Mouse (Mus musculus): ENCODE data around the gene Suox. TPM values are rescaled to one million over a fixed set of nuclear protein-coding genes. Genes with fewer than 3 reads are reported as not detected.

Suox gene
- polyA plus RNA-seq, 1 experiment from 2014 or later: 15.3 TPM

DNA sequence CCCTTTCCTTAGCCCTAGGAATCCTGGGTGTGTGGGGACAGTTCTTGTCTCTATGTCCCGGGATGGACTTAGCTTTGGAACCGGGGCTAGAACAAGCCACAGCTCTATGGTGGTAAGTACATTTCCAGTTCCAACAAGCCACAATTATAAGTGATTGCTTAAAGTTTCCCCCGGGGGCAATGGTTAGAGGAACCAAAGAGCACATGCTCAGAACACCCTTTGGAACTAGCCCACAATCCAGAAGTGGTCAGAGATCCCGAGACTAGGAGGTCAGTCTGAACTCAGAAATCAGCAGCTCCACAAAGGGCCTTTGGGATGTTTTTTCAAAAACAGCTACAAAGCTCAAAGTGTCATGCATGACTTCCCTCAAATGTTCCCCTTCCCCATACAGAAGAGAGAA is 20.0 kb downstream of the Suox start:
- no peak overlapping the region for H3K4me3 ChIP-seq (ENCODE audit: low read length)
- no peaks in the 10 kb centered on the region for H3K36me3 ChIP-seq (ENCODE audit: control insufficient read depth, insufficient read depth)
- no peak overlapping the region; the same call in 1 of the 2 replicates for H3K9ac ChIP-seq (ENCODE audit: low read length)
- WGBS: 67% methylated on average over 4 of the region's 4 CpGs
- no peak overlapping the region for H3K4me2 ChIP-seq (ENCODE audit: low read depth, low read length)
- peaks cover 3% of the 10 kb centered on the region for H3K4me1 ChIP-seq (ENCODE audit: control insufficient read depth, insufficient read depth, low read length)
- H3K27me3 ChIP-seq (ENCODE audit: control insufficient read depth, insufficient read depth, low read length): no peaks in the 10 kb centered on the region
- no peak for ATAC-seq (replicated peaks; ENCODE audit: extremely low read depth, insufficient read depth, low FRiP score)
- no peak overlapping the region for H3K27ac ChIP-seq (ENCODE audit: low read length)
- no peaks in the 10 kb centered on the region for H3K9me3 ChIP-seq (replicated peaks; ENCODE audit: control insufficient read depth, low read length)

DNA sequence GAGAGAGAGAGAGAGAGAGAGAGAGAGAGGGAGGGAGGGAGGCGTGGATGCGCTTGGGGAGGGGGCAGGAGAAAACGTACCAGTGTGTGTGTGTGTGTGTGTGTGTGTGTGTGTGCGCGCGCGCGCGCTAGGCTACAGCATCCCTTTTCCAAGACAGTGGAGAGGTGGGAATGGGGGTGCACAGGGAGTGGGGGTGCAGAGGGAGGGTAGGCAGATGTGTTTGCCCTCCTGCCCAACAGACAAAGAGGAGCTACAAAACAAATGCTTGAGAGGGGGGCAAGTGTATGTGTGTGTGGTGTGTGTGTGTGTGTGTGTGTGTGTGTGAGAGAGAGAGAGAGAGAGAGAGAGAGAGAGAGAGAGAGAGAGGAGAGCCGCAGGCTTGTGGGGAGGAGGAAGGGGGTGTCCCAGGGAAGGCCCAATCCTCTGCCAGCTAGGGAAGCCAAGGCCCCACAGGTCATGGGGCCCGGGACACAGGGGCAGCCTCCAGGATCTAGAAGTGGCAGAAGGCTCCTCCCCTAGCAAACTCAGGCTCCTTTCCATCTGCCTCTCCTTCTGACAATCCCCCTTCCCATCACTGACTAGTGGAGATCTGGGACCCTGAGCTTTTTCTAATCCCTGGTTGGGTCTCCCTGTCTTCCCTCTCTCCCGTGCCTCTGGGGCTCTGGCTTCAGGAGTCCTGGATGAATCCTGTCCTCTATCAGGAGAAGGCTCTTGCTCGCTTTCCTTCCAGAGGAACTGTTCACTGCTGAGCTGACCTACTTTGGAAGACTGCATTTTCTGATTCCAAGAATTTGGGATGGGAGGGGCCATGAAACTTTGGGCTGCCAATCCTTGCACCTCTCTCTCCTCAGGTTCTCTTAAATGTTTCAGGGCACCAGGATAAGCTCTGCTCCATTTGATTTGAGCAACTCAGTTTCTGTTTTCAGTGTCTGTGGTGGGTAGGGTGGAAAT is 27.5 kb downstream of the Suox start:
- peak overlapping the region; percentile 58 for H3K4me3 ChIP-seq (ENCODE audit: low read length)
- no peaks in the 10 kb centered on the region for H3K36me3 ChIP-seq (ENCODE audit: control insufficient read depth, insufficient read depth)
- H3K9me3 ChIP-seq (replicated peaks; ENCODE audit: control insufficient read depth, low read length): no peaks in the 10 kb centered on the region
- 9% methylated on average over 10 of the region's 13 CpGs for WGBS
- H3K4me1 ChIP-seq (ENCODE audit: control insufficient read depth, insufficient read depth, low read length): peaks cover 12% of the 10 kb centered on the region
- peak overlapping the region; percentile 89 for H3K4me2 ChIP-seq (ENCODE audit: low read depth, low read length)
- ATAC-seq (replicated peaks; ENCODE audit: extremely low read depth, insufficient read depth, low FRiP score): peak; percentile 63
- peak overlapping the region; percentile 50; the same call in 1 of the 2 replicates for H3K9ac ChIP-seq (ENCODE audit: low read length)
- H3K27ac ChIP-seq (ENCODE audit: low read length): peak overlapping the region; percentile 46; the same call in 1 of the 2 replicates
- peaks cover 5% of the 10 kb centered on the region; the same call in 1 of the 2 replicates for H3K27me3 ChIP-seq (ENCODE audit: control insufficient read depth, insufficient read depth, low read length)

DNA sequence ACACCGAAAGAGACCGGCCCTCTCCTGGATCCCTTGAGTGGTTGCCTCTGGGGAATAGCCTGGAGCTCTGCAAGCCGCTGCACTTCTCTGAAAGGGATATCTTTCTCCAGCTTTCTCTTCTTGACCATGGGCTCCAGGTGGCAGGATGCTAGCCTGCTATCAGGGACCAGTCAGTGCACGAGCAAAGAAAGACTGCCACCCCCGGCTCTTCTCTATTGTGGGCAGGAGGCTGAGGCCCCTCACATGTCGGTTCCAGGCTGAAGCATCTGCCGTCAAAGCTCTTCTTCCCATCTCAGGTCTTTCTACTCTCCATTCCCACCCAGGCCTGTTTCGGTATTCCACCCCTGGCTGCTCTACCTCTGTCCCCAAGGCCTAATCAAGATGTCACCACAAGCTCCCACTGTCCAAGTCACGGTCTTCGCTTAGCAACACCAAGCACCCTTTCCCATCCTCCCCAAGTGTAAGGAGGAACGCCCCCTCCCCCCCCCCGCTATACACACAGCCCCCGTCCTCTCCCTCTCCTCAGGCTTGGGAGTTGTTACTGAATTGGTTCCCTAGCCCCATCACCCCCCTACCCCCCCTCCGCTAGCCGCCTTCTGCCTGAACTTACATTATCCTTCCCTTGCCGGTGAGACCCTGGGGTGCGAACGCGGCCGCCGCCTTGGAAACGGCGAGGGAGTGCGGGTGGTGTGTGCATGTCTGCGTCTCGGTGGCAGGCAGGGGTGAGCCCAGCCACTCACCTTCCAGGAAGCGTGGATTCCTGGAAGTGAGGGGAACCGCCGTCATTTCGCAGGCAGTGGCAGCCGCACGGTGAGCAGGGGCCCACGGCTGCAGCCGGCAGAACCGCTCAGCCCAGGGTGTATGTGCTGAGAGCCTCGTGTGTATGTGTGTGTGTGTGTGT is 28.5 kb downstream of the Suox start, which contains the start of gene Ikzf4:
Ikzf4 (minus strand) TSS at position 881 of the 901 bp plus-strand sequence.
- peak within 1 kb of the TSS; percentile 71 for H3K9ac ChIP-seq (ENCODE audit: low read length)

DNA sequence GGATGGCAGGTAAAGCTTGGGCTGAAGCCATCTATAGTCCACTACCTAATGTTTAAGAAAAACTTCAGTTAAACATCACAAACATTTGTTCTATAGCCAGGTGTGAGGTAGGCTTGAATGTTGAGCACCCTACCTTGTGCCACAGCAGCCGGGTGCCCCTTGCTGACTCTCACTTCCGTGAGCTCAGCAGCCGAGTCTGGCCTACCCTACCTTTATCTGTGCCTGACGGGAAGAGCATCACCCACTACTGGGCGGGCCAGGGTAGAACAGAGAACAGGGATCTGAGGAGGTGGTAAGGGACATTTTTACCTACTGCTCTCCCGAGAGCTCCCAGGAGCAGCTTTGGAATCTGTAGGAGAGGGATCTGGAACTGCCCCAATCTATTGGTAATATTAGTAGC is 31.1 kb downstream of the Suox start:
- Histone ChIP-seq H3K4me3 (ENCODE audit: low read length) (no peak overlapping the region), H3K9me3 (replicated peaks; ENCODE audit: control insufficient read depth, low read length) (no peaks in the 10 kb centered on the region), H3K9ac (ENCODE audit: low read length) (no peak overlapping the region), H3K27me3 (ENCODE audit: control insufficient read depth, insufficient read depth, low read length) (peaks cover 5% of the 10 kb centered on the region; the same call in 1 of the 2 replicates), H3K36me3 (ENCODE audit: control insufficient read depth, insufficient read depth) (no peaks in the 10 kb centered on the region), H3K4me2 (ENCODE audit: low read depth, low read length) (no peak overlapping the region), H3K27ac (ENCODE audit: low read length) (no peak overlapping the region), H3K4me1 (ENCODE audit: control insufficient read depth, insufficient read depth, low read length) (peaks cover 12% of the 10 kb centered on the region)
- WGBS: 70% methylated on average over 6 of the region's 6 CpGs
- no peak for ATAC-seq (replicated peaks; ENCODE audit: extremely low read depth, insufficient read depth, low FRiP score)

More for the DNA sequence above, 28.5 kb downstream of the Suox start, which contains the start of gene Ikzf4:
- Histone ChIP-seq H3K27me3 (ENCODE audit: control insufficient read depth, insufficient read depth, low read length) (peaks cover 5% of the 10 kb centered on the region; the same call in 1 of the 2 replicates), H3K36me3 (ENCODE audit: control insufficient read depth, insufficient read depth) (no peaks in the 10 kb centered on the region), H3K27ac (ENCODE audit: low read length) (peak within 1 kb of the TSS; percentile 46; the same call in 1 of the 2 replicates), H3K9me3 (replicated peaks; ENCODE audit: control insufficient read depth, low read length) (no peaks in the 10 kb centered on the region), H3K4me3 (ENCODE audit: low read length) (peak within 1 kb of the TSS; percentile 58), H3K4me1 (ENCODE audit: control insufficient read depth, insufficient read depth, low read length) (peaks cover 12% of the 10 kb centered on the region), H3K4me2 (ENCODE audit: low read depth, low read length) (peak within 1 kb of the TSS; percentile 89)
- peak; percentile 63 for ATAC-seq (replicated peaks; ENCODE audit: extremely low read depth, insufficient read depth, low FRiP score)
- WGBS: 4% methylated on average over 36 of the region's 36 CpGs

DNA sequence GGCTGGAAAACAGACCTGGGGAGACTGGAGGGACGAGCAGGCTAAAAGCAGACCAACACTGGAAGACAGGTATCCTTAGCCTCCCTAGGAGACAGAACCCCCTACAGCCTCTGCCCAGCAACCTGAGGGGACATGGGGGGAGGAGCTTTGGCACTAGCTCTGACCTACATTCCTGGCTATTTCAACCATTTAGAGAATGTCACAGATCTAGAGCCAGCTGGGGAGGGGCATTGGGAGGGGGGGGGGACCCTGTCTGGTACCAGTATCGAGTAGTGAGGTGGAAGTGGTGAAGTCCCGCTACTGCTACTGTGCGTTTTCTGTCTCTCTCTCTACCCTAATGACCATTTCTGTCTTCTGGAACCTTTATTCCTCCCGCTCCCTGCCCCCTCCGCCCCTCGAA is 32.0 kb downstream of the Suox start:
- H3K27ac ChIP-seq (ENCODE audit: low read length): no peak overlapping the region
- no peak overlapping the region for H3K4me3 ChIP-seq (ENCODE audit: low read length)
- peak overlapping the region; percentile 15 for H3K4me2 ChIP-seq (ENCODE audit: low read depth, low read length)
- no peak for ATAC-seq (replicated peaks; ENCODE audit: extremely low read depth, insufficient read depth, low FRiP score)
- H3K4me1 ChIP-seq (ENCODE audit: control insufficient read depth, insufficient read depth, low read length): peaks cover 14% of the 10 kb centered on the region
- H3K27me3 ChIP-seq (ENCODE audit: control insufficient read depth, insufficient read depth, low read length): peaks cover 5% of the 10 kb centered on the region; the same call in 1 of the 2 replicates
- no peak overlapping the region for H3K9ac ChIP-seq (ENCODE audit: low read length)
- WGBS: 45% methylated on average over 7 of the region's 7 CpGs
- H3K9me3 ChIP-seq (replicated peaks; ENCODE audit: control insufficient read depth, low read length): no peaks in the 10 kb centered on the region
- H3K36me3 ChIP-seq (ENCODE audit: control insufficient read depth, insufficient read depth): no peaks in the 10 kb centered on the region

DNA sequence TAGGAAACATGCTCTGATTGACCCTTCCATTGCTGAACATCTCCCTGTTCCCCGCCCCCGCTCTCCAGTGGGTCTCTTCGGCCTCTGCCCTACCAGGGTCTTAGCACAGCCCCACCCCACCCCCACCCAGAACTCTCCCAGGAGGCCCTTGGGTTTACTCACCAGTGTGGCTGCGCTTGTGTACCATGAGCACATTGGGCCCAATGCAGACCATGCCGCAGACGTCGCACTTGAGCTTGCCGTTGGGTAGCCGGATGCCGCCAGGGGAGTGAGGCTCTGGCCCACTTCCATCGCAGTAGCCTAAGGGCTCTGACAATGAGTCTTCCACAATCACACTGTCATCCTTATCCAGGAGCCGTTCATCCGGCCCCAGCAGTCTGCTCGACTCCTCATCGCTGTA is 33.0 kb downstream of the Suox start:
- Histone ChIP-seq H3K4me2 (ENCODE audit: low read depth, low read length) (no peak overlapping the region), H3K4me3 (ENCODE audit: low read length) (no peak overlapping the region), H3K4me1 (ENCODE audit: control insufficient read depth, insufficient read depth, low read length) (peaks cover 8% of the 10 kb centered on the region), H3K9ac (ENCODE audit: low read length) (no peak overlapping the region), H3K27ac (ENCODE audit: low read length) (no peak overlapping the region), H3K27me3 (ENCODE audit: control insufficient read depth, insufficient read depth, low read length) (peaks cover 5% of the 10 kb centered on the region; the same call in 1 of the 2 replicates), H3K9me3 (replicated peaks; ENCODE audit: control insufficient read depth, low read length) (no peaks in the 10 kb centered on the region), H3K36me3 (ENCODE audit: control insufficient read depth, insufficient read depth) (no peaks in the 10 kb centered on the region)
- WGBS: 93% methylated on average over 15 of the region's 15 CpGs
- no peak for ATAC-seq (replicated peaks; ENCODE audit: extremely low read depth, insufficient read depth, low FRiP score)

DNA sequence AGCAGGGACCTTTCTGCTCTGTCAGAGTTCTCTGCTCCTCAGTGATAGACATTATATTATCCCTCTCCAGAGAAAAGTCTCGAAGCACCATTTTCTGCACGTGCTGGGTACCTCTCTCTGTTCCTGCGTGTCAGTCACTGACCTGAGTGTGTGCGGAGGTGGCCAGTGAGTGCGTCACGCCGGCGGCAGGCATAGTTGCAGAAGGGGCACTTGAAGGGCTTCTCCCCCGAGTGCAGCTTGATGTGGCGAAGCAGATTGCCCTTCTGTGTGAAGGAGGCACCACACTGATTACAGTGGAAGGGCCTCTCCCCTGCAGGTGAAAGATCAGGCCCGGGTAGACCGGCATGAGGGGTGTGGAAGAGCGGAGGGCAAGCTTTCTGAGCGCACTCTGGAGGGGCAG is 33.9 kb downstream of the Suox start:
- no peak overlapping the region for H3K9ac ChIP-seq (ENCODE audit: low read length)
- no peak overlapping the region for H3K4me3 ChIP-seq (ENCODE audit: low read length)
- no peaks in the 10 kb centered on the region for H3K9me3 ChIP-seq (replicated peaks; ENCODE audit: control insufficient read depth, low read length)
- H3K27ac ChIP-seq (ENCODE audit: low read length): no peak overlapping the region
- H3K4me2 ChIP-seq (ENCODE audit: low read depth, low read length): no peak overlapping the region
- H3K27me3 ChIP-seq (ENCODE audit: control insufficient read depth, insufficient read depth, low read length): peaks cover 5% of the 10 kb centered on the region; the same call in 1 of the 2 replicates
- ATAC-seq (replicated peaks; ENCODE audit: extremely low read depth, insufficient read depth, low FRiP score): no peak
- 74% methylated on average over 14 of the region's 14 CpGs for WGBS
- H3K4me1 ChIP-seq (ENCODE audit: control insufficient read depth, insufficient read depth, low read length): peaks cover 8% of the 10 kb centered on the region
- no peaks in the 10 kb centered on the region for H3K36me3 ChIP-seq (ENCODE audit: control insufficient read depth, insufficient read depth)

DNA sequence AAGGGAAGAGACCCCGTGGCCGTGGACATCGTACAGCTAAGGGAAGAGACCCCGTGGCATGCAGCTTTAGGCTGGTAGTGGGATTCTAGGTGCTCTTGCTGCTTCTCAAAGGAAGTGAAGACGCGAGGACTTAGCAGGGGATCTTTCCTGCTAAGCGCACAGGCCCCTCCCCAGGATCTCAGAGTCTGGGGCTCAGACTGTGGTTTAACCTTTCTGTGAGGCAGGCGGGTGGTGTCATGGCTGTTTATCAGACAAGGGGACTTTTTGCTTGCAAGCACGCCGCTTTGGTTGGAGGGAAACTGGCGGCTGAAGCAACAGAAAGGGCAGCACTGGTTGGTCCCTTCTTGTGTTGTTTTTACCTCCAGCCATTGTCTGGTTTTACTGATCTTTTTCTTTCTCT is 36.9 kb downstream of the Suox start:
- Histone ChIP-seq H3K27ac (ENCODE audit: low read length) (no peak overlapping the region), H3K4me2 (ENCODE audit: low read depth, low read length) (peak overlapping the region; percentile 17), H3K27me3 (ENCODE audit: control insufficient read depth, insufficient read depth, low read length) (no peaks in the 10 kb centered on the region), H3K9me3 (replicated peaks; ENCODE audit: control insufficient read depth, low read length) (no peaks in the 10 kb centered on the region), H3K4me1 (ENCODE audit: control insufficient read depth, insufficient read depth, low read length) (peaks cover 4% of the 10 kb centered on the region), H3K4me3 (ENCODE audit: low read length) (no peak overlapping the region), H3K9ac (ENCODE audit: low read length) (peak overlapping the region; percentile 44; the same call in 1 of the 2 replicates), H3K36me3 (ENCODE audit: control insufficient read depth, insufficient read depth) (no peaks in the 10 kb centered on the region)
- WGBS: 18% methylated on average over 11 of the region's 11 CpGs
- ATAC-seq (replicated peaks; ENCODE audit: extremely low read depth, insufficient read depth, low FRiP score): 0 out of 2 replicates have a peak, but pooled peaks have one; percentile 43

Measured in heart, embryonic 16.5 days (tissue).